In the genomic region with DNA sequence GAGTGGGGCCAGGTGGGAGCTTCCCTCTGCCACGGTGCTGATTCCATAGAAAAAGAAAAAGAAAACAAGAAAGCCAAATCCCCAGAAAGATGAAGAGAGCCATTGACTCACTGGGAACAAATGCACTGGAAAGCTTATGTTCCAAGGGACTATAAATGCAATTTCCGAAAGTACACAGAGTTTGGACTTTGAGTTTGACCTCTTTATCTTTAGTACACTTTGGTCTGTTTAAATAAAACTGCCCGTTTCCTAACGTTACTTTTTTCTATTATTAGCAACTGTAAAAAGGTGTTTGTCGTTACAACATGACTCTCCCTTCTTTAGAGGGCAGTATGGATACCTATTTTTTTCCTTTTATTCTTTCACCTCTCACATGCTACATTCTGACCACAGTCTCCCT, we compare ENCODE assay signal across 32 mouse cellular contexts. TPM values are rescaled to one million over a fixed set of nuclear protein-coding genes. Genes with fewer than 3 reads are reported as not detected.
DNase-seq lines count a peak whose midpoint lies in the region; ATAC-seq and TF ChIP-seq lines count a peak whose summit lies in the region.
"Had no signal": no experiment of that assay in that cellular context is flagged by ENCODE, and none has a peak within 500 bp of the region (broad histone marks: within the 10 kb centered on the region; RNA-seq: fewer than 3 reads in every experiment).

A gene (minus strand): TSS at position 174 of the 400 bp plus-strand sequence.

- WGBS in intestine, postnatal 0 days, result 37% methylated on average over 5 of the region's 5 CpGs
- 47% methylated on average over 5 of the region's 5 CpGs for WGBS in liver, embryonic 16.5 days (ENCODE audit: insufficient replicate concordance)
- WGBS in midbrain, embryonic 16.5 days, result 82% methylated on average over 5 of the region's 5 CpGs

- no peak within 1 kb of the TSS for H3K9ac ChIP-seq in intestine, postnatal 0 days (ENCODE audit: low read depth, low read length)
- H3K9ac ChIP-seq in liver, embryonic 16.5 days (ENCODE audit: low read depth, low read length), result no peak within 1 kb of the TSS
- no peak within 1 kb of the TSS for H3K9ac ChIP-seq in midbrain, embryonic 16.5 days (ENCODE audit: low read depth, low read length)
- H3K9ac ChIP-seq: forebrain, embryonic 12.5 days; forebrain, postnatal 0 days; heart, embryonic 12.5 days; hindbrain, embryonic 13.5 days; limb, embryonic 15.5 days; midbrain, embryonic 13.5 days had no signal

- no peak within 1 kb of the TSS for H3K4me3 ChIP-seq in intestine, postnatal 0 days (ENCODE audit: low read depth, low read length)
- H3K4me3 ChIP-seq in liver, embryonic 16.5 days (ENCODE audit: low read depth, low read length), result peak within 1 kb of the TSS; percentile 26
- no peak within 1 kb of the TSS for H3K4me3 ChIP-seq in midbrain, embryonic 16.5 days (ENCODE audit: low read depth, low read length)
- H3K4me3 ChIP-seq: forebrain, embryonic 12.5 days; heart, adult 2 months; heart, embryonic 12.5 days; hindbrain, embryonic 13.5 days; limb, embryonic 10.5 days; limb, embryonic 15.5 days; midbrain, embryonic 13.5 days had no signal

- no peak within 1 kb of the TSS for H3K27ac ChIP-seq in intestine, postnatal 0 days (ENCODE audit: low read depth, low read length)
- H3K27ac ChIP-seq in liver, embryonic 16.5 days (ENCODE audit: low read length), result peak within 1 kb of the TSS; percentile 54; the same call in 1 of the 2 replicates
- H3K27ac ChIP-seq in midbrain, embryonic 16.5 days (ENCODE audit: low read length), result no peak within 1 kb of the TSS
- H3K27ac ChIP-seq: forebrain, embryonic 12.5 days; heart, adult 2 months; hindbrain, embryonic 13.5 days; limb, embryonic 10.5 days; limb, embryonic 15.5 days; midbrain, embryonic 13.5 days had no signal

- DNase-seq in adrenal gland, postnatal 14 days, result no peak
- no peak for DNase-seq in adrenal gland, adult 8-10 months
- no peak for DNase-seq in cerebellum, postnatal 4 days (ENCODE audit: low spot score in 2 of 2)
- DNase-seq in embryo, embryonic 9.5 days (ENCODE audit: extremely low spot score), result no peak
- DNase-seq: adrenal gland, postnatal 36 days; cerebellum, adult 8-10 months; forebrain, postnatal 0 days; heart, adult 2 months; heart, postnatal 4 days; kidney, adult 8-10 months; kidney, postnatal 10 days; layer of hippocampus, adult 9-11 months; lung, postnatal 36 days; thymus, adult 18-20 months; thymus, postnatal 25 days had no signal

- no peaks in the 10 kb centered on the region for H3K27me3 ChIP-seq in intestine, postnatal 0 days (replicated peaks; ENCODE audit: control insufficient read depth, insufficient read depth, low read length)
- no peaks in the 10 kb centered on the region for H3K27me3 ChIP-seq in liver, embryonic 16.5 days (ENCODE audit: control insufficient read depth, insufficient read depth, low read depth, low read length)
- no peaks in the 10 kb centered on the region for H3K27me3 ChIP-seq in midbrain, embryonic 16.5 days (ENCODE audit: control insufficient read depth, insufficient read depth, low read depth, low read length)
- H3K27me3 ChIP-seq: forebrain, embryonic 12.5 days; heart, embryonic 12.5 days; hindbrain, embryonic 13.5 days; limb, embryonic 15.5 days; midbrain, embryonic 13.5 days had no signal

- no peaks in the 10 kb centered on the region for H3K9me3 ChIP-seq in intestine, postnatal 0 days (ENCODE audit: control insufficient read depth)
- no peaks in the 10 kb centered on the region for H3K9me3 ChIP-seq in liver, embryonic 16.5 days (replicated peaks; ENCODE audit: control insufficient read depth, low read length)
- no peaks in the 10 kb centered on the region for H3K9me3 ChIP-seq in midbrain, embryonic 16.5 days (replicated peaks; ENCODE audit: control insufficient read depth, low read length, poor library complexity, severe bottlenecking)
- H3K9me3 ChIP-seq: forebrain, embryonic 12.5 days; G1E; heart, embryonic 12.5 days; hindbrain, embryonic 13.5 days; limb, embryonic 10.5 days; limb, embryonic 15.5 days; midbrain, embryonic 13.5 days had no signal

- TF ChIP-seq CTCF in intestine, postnatal 0 days (IDR thresholded peaks at IDR 0.05; ENCODE audit: low read depth), result 0 out of 2 replicates have a peak, but pooled peaks have one; percentile 11

- H3K4me2 ChIP-seq in intestine, postnatal 0 days (replicated peaks; ENCODE audit: low read depth), result no peak within 1 kb of the TSS
- peak within 1 kb of the TSS; percentile 38 for H3K4me2 ChIP-seq in liver, embryonic 16.5 days (ENCODE audit: low read depth, low read length)
- no peak within 1 kb of the TSS for H3K4me2 ChIP-seq in midbrain, embryonic 16.5 days (ENCODE audit: low read length)
- H3K4me2 ChIP-seq: forebrain, embryonic 12.5 days; heart, embryonic 12.5 days; hindbrain, embryonic 13.5 days; limb, embryonic 15.5 days; midbrain, embryonic 13.5 days had no signal

- H3K4me1 ChIP-seq in intestine, postnatal 0 days (replicated peaks; ENCODE audit: control insufficient read depth, insufficient read depth, low read length), result no peaks in the 10 kb centered on the region
- no peaks in the 10 kb centered on the region for H3K4me1 ChIP-seq in liver, embryonic 16.5 days (ENCODE audit: control insufficient read depth, low read depth, low read length)
- H3K4me1 ChIP-seq in midbrain, embryonic 16.5 days (ENCODE audit: control insufficient read depth, insufficient read depth, low read length), result no peaks in the 10 kb centered on the region
- H3K4me1 ChIP-seq: forebrain, embryonic 12.5 days; heart, embryonic 12.5 days; hindbrain, embryonic 13.5 days; limb, embryonic 10.5 days; limb, embryonic 15.5 days; midbrain, embryonic 13.5 days had no signal

- no peaks in the 10 kb centered on the region for H3K36me3 ChIP-seq in intestine, postnatal 0 days (ENCODE audit: control insufficient read depth, insufficient read depth)
- no peaks in the 10 kb centered on the region for H3K36me3 ChIP-seq in liver, embryonic 16.5 days (ENCODE audit: control insufficient read depth, insufficient read depth)
- no peaks in the 10 kb centered on the region for H3K36me3 ChIP-seq in midbrain, embryonic 16.5 days (ENCODE audit: control insufficient read depth, insufficient read depth, low read length)
- H3K36me3 ChIP-seq: forebrain, embryonic 12.5 days; G1E; heart, embryonic 12.5 days; hindbrain, embryonic 13.5 days; limb, embryonic 10.5 days; limb, embryonic 15.5 days; midbrain, embryonic 13.5 days had no signal

- peak; percentile 33; the same call in 1 of the 2 replicates for ATAC-seq in intestine, postnatal 0 days
- ATAC-seq in liver, embryonic 16.5 days (ENCODE audit: low read depth), result peak; percentile 70
- no peak for ATAC-seq in midbrain, embryonic 16.5 days
- ATAC-seq: forebrain, postnatal 0 days; midbrain, embryonic 13.5 days had no signal

RNA-seq across cellular contexts. Expression of the gene that starts here (rescaled TPM):
- 4.8 and 121 TPM in 2 replicates for total RNA-seq in adrenal gland, postnatal 14 days (2021)
- total RNA-seq in adrenal gland, adult 8-10 months (2022), result under 1 TPM; 0.18 to 0.94 (median 0.36) TPM
- 1.3 and 2.5 TPM in 2 replicates for polyA plus RNA-seq in intestine, postnatal 0 days (2015; fragmentation: Nextera tagmentation; extraction: Ambion mirVana)
- polyA plus RNA-seq in liver, embryonic 16.5 days (2015; fragmentation: Nextera tagmentation; extraction: Ambion mirVana), result 37.5 and 43.0 TPM in 2 replicates
- polyA plus RNA-seq in midbrain, embryonic 16.5 days (2015; fragmentation: Nextera tagmentation; extraction: Ambion mirVana), result not detected in 2 replicates
- total RNA-seq: common myeloid progenitor, adult 5-6 weeks; forebrain, postnatal 0 days; G1E; megakaryocyte-erythroid progenitor cell, adult 5-6 weeks; monocyte, adult 5-6 weeks had no signal
- polyA plus RNA-seq: embryonic facial prominence, embryonic 14.5 days; forebrain, embryonic 12.5 days; forebrain, postnatal 0 days; G1E; heart, adult 2 months; heart, embryonic 12.5 days; heart, postnatal 0 days; hindbrain, embryonic 13.5 days; limb, embryonic 10.5 days; limb, embryonic 15.5 days; lung, embryonic 16.5 days; midbrain, embryonic 13.5 days; neural tube, embryonic 14.5 days had no signal

Comparison
In these comparisons a context has a peak if more than half of its experiments do, and no peak if none do; other contexts are left out.
1. RNA of the gene that starts here (polyA plus RNA-seq): 37.5 to 43.0 TPM in liver, embryonic 16.5 days; 1.3 to 2.5 TPM in intestine, postnatal 0 days and not detected in midbrain, embryonic 16.5 days; every median in the first group is over 10 times any median in the second.